Mouse (Mus musculus) heart, postnatal 36 days (tissue): ENCODE measurements around the gene Spag9. TPM values are rescaled to one million over a fixed set of nuclear protein-coding genes. Genes with fewer than 3 reads are reported as not detected.

Experiments
- DNase-seq, 2 experiments: peaks; one replicate each; pipeline ENCODE4 v3.0.0; 2021 to 2022
- intact Hi-C: fragments of 180-260 bp; cut with DNase I; formaldehyde crosslinking; loops from one replicate; pipeline ENCODE4 v1.15.1; 2025
- total RNA-seq, 2 experiments: library from RNA; stranded (reverse); gene quantifications; 2 replicates each; pipeline ENCODE4 v1.2.3; 2021

Gene Spag9
- 100 to 1,000 TPM; 147 to 159 TPM for total RNA-seq

GRCm38 (mm10) chr11:93995720-93996305, at the start of gene Spag9:
TSS of gene Spag9 (plus strand) at chr11:93996091.
- intact Hi-C loops: loop anchor here (5.0 to 10.0 kb wide), 2 partner anchors 39 to 219 kb away; partner anchors contain the start of genes Nme2 and Tob1
- peak; percentile 90 to 94 for DNase-seq

GRCm38 (mm10) chr11:93948887-93949567, 46.9 kb upstream of the Spag9 start:
- intact Hi-C loops: no loop called here
- no peak for DNase-seq

DNA sequence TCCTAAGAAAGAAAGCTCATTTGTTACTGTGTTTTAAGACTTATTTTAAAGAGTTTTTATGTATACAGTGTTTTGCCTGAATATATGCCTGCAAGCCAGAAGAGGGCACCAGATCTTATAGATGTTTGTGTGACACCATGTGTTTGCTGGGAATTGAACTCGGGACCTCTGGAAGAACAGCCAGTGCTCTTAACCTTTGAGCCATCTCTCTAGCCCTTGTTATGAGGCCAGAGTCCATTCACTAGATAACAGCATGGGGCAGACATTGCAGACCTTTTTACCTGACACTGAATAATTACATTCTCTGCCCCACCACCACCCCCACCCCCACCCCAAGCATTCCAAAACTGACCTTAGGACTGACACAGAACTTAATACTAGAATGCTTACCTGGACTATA, 45.8 kb upstream of the Spag9 start:
- intact Hi-C loops: no loop called here
- DNase-seq: no peak

DNA sequence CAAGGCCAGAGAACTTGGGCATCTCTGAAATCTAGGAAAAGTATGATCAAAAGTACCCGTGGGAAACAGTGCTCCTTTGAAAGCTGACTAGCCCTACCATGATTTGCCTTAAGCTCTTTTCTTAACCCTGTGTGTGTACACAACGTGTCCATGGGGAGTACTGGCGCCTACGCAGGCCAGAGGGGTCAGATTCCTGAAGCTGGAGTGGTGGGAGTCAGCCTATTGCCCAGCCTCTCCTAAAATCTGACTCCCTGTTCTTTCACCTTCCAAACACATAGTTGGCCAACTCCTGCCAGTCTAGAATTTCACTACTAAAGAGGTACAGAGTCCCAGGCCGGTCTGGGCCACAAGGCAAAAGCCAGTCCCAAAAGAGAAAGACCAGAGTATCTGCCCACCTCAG, 43.5 kb upstream of the Spag9 start:
- DNase-seq: no peak
- intact Hi-C loops: no loop called here

GRCm38 (mm10) chr11:93954738-93955255, 41.1 kb upstream of the Spag9 start:
- intact Hi-C loops: loop anchor here (5.0 kb wide), 1 partner anchor 43 kb away; the partner anchor contains the start of gene Spag9
- no peak for DNase-seq

DNA sequence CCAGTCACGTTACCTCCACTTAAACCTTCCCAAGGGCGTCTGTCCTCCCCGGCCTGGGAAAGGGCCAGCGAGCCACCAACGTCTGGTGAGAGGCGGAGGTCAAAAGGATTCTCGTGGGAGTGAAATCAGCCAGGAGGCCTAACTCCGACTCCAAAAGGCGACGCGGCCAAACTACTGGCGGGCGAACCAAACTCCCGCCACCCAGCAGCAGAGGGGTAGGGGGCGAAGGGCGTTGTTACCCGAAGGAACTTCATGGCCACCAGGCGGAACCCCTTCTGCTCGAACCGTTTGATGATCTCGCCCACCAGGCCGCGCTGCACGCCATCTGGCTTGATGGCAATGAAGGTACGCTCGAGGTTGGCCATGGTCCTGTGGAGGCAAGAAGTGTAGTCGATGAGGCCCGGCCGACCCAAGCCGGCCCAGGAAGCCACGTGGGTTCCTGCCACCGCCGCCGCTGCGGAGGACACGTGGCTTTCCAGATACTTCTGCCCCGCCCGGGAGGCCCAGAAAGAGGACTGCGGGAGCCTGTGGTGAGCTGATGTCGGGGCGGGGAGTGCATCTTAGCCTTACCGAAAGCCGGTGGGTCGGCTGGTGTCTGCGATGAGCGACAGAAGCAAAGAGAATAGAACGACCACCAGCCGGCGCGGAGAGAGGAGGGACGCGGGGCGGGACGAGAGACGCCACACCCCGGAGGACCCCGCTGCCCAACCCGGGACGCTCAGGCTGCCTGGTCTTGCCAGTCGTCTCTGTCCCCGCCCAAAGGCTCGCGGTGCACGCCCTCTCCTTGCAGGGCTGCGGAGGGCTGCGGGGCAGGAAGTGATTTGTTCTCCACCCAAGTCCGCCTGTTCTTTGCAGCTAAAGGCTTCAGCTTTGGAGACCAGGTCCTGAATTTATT, 40.4 kb upstream of the Spag9 start:
- intact Hi-C loops: loop anchor here (5.0 kb wide), 1 partner anchor 42 kb away; the partner anchor contains the start of gene Spag9
- peak; percentile 89 to 94 for DNase-seq

DNA sequence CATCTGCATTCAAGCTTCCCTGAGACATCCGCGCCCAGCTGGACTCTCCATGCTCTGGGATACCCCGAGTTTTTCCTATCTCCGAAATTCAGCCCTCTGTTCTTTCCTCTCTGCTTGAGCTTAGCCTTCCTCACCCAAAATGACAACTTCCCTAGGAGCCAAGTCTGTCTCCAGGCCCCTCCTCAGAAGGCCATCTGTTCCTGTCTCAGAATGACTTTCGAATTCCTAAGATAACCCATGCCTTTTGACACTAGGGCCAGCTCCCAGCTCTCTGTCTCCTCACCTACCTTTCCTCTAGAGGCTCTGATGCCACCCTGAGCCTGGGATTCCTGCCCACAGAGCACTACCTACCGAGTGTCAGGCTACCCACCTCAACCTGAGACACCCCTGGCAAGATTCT, 39.7 kb upstream of the Spag9 start, which contains the start of gene Nme2:
Gene Nme2, minus strand, starts transcription at position 101 of the 400 bp plus-strand sequence.
- DNase-seq: no peak
- intact Hi-C loops: loop anchor here (5.0 kb wide), 1 partner anchor 41 kb away; the partner anchor contains the start of gene Spag9

GRCm38 (mm10) chr11:93957031-93957555, 38.8 kb upstream of the Spag9 start:
- intact Hi-C loops: loop anchor here (5.0 kb wide), 1 partner anchor 40 kb away; the partner anchor contains the start of gene Spag9
- DNase-seq: no peak

- intact Hi-C loops: loop anchor here (5.0 kb wide), 1 partner anchor 40 kb away; the partner anchor contains the start of gene Spag9
- no peak for DNase-seq
These were observed 38.1 kb upstream of the Spag9 start for GRCm38 (mm10) chr11:93957746-93958145.

GRCm38 (mm10) chr11:93961482-93961881, 34.4 kb upstream of the Spag9 start:
- intact Hi-C loops: loop anchor here (10.0 kb wide), 1 partner anchor 253 kb away; the partner anchor contains the start of gene Tob1
- no peak for DNase-seq

- intact Hi-C loops: loop anchor here (10.0 kb wide), 1 partner anchor 252 kb away; the partner anchor contains the start of gene Tob1
- DNase-seq: no peak
These were observed 32.9 kb upstream of the Spag9 start for GRCm38 (mm10) chr11:93963013-93963412.

DNA sequence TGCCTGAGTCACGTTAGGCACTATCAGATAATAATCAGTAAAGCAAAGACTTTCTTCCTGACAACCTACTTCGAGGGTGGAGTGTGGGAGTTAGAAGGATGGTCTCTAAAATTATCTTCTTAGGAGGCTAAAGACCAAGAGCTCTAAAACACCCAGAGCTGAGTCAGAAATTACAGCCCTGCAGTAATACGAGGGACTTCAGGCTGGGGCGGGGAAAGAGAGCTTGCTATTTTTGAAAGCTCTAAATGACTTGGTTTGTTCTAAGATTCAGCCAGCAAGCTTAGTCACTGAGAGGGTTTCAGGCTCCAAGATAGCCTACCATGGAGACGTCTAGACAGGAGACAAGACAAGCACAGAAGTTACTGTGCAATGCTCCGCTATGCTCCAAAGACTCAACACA, 30.5 kb upstream of the Spag9 start:
- intact Hi-C loops: loop anchor here (5.0 to 10.0 kb wide), 2 partner anchors 67 to 249 kb away; partner anchors contain the start of gene Tob1
- no peak for DNase-seq

GRCm38 (mm10) chr11:93967381-93967780, 28.5 kb upstream of the Spag9 start:
- intact Hi-C loops: loop anchor here (5.0 to 10.0 kb wide), 2 partner anchors 65 to 247 kb away; partner anchors contain the start of gene Tob1

DNA sequence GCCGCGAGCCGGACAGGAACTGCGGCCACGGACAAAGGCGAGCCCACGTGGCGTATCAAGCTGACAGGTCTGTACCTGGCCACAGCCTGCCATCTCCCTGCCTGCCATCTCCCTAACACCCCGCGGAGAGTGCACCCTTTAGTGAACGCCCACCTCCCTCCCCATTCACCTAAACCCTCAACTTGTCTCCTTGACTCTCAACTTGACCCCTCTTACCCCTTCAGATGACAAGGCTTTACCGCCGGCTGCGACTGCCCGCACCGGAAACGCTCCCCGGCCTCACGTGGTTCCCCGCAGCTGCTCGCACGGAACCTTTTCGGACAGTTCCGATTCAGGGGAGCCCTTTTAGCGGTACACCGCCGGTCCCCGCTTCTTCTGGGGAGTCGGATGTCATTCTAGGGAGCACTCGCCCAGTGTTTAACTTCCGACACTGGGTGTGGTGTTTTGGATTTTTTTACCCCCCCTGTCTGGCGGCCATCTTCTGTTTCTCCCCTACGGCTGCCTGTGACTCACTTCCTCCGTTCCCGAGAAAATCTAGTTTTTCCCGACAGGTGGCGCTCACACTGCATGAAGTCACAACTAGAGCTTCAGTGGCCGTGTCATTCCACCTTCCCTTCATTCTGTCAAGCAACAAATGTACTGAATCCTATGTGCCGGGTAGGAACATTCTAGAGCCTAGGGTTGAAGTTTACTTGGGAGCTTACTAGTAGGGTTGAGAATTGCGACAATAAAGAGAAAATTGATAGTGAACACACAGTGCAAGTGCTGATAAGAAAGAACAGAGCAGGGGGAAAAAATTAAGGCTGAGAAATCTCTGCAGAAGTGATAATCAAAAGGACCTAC, 27.7 kb upstream of the Spag9 start, which contains the start of the genes Gm20390 and Nme1:
Gene Gm20390, minus strand, starts transcription at position 289 of the 843 bp plus-strand sequence.
Gene Nme1, minus strand, starts transcription at position 517 of the 843 bp plus-strand sequence.
- intact Hi-C loops: loop anchor here (1.0 to 10.0 kb wide), 6 partner anchors 19 to 247 kb away; partner anchors contain the start of gene Tob1

More at GRCm38 (mm10) chr11:93967381-93967780, 28.5 kb upstream of the Spag9 start:
- no peak for DNase-seq

DNA sequence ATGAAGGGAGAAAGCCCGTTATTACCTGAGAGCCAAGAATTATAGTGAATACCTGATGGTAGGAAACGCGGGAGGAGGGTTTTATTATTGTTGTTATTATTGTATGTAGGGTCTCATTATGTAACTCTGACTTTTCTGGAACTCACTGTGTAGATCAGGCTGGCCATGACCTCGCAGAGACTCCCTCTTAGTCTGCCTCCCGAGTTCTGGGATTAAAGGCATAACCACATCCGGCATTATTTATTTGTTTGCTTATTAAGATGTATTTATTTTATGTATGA, 27.1 kb upstream of the Spag9 start:
- DNase-seq: no peak

More for the DNA sequence above, 27.7 kb upstream of the Spag9 start, which contains the start of the genes Gm20390 and Nme1:
- peak; percentile 94 to 98 for DNase-seq

GRCm38 (mm10) chr11:93969171-93969570, 26.7 kb upstream of the Spag9 start:
- no peak for DNase-seq
- intact Hi-C loops: loop anchor here (2.0 to 10.0 kb wide), 5 partner anchors 18 to 246 kb away; partner anchors contain the start of gene Tob1

More for the DNA sequence above, 27.1 kb upstream of the Spag9 start:
- intact Hi-C loops: loop anchor here (1.0 to 10.0 kb wide), 6 partner anchors 18 to 246 kb away; partner anchors contain the start of gene Tob1

DNA sequence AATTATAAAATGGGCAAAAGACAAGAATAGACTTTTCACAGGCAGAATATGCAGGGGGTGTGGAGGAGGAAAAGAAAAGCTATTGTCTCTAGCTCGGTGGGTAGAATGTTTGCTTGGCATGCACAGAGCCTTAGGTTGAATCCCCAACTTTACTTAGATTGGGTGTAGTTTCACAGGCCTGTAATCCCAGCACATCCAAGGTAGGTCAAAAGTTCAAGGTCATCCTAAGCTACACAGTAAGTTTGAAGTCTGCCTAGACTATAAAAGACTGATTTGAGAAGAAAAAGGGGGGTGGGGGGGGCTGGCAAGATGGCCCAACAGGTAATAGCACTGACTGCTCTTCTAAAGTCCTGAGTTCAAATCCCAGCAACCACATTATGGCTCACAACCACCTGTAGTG, 26.1 kb upstream of the Spag9 start:
- intact Hi-C loops: loop anchor here (2.0 to 10.0 kb wide), 5 partner anchors 17 to 245 kb away; partner anchors contain the start of gene Tob1
- no peak for DNase-seq

DNA sequence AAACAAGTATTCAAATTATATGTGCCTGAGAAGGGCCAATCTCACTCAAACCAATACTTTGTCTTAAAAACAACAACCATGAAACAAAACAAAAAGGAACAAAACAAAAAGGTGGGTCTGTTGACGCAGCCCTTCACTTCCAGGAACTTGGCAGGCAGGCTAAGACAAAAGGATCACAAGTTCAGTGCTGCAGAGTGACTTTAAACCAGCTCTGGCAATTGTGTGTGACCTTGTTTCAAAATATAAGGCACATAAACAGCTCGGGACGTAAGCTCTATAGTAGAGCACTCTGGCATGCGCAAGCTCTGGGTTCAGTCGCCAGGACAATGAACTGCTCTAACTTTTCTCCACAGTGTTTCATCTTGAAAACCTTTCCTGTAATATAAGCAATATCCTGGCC, 22.9 kb upstream of the Spag9 start:
- DNase-seq: no peak
- intact Hi-C loops: no loop called here
